In genomic region chr14:122754311-122754710, GRCm38 (mm10) we compare ENCODE assay signal across 23 mouse cellular contexts.
A peak's percentile ranks its signal among the peaks of the same experiment; 100 is the strongest.
DNase-seq lines count a peak whose midpoint lies in the region; ATAC-seq and TF ChIP-seq lines count a peak whose summit lies in the region.
"Had no signal": no experiment of that assay in that cellular context is flagged by ENCODE, and none has a peak within 500 bp of the region (broad histone marks: within the 10 kb centered on the region; RNA-seq: fewer than 3 reads in every experiment).

No protein-coding gene starts in this region.

- peak overlapping the region; percentile 12; the same call in 1 of the 2 replicates for H3K27ac ChIP-seq in layer of hippocampus, adult 2 months
- H3K27ac ChIP-seq: forebrain, embryonic 10.5 days; forebrain, embryonic 13.5 days; hindbrain, embryonic 13.5 days had no signal

- no peak for TF ChIP-seq CTCF in layer of hippocampus, adult 2 months (conservative IDR thresholded peaks at IDR 0.05)

- peak in 1 of 2 experiments; percentile 16 for DNase-seq in layer of hippocampus, adult 2 months (ENCODE audit: low spot score in 2 of 2)
- no peak for DNase-seq in layer of hippocampus, postnatal 25 days (ENCODE audit: extremely low spot score in 1 of 2, low spot score in 1 of 2)
- DNase-seq in left cerebral cortex, adult 18-20 months (ENCODE audit: low spot score in 2 of 2): peak; percentile 5 to 14
- no peak for DNase-seq in left cerebral cortex, postnatal 4 days
- DNase-seq in right cerebral cortex, adult 18-20 months: peak; percentile 55
- DNase-seq in right cerebral cortex, postnatal 4 days: no peak
- DNase-seq in telencephalon, adult 2 months (ENCODE audit: low read depth, low spot score): peak; percentile 80
- DNase-seq: adrenal gland, adult 2 months; adrenal gland, postnatal 14 days; cerebellum, adult 11-12 months; cerebellum, adult 8-10 months; cerebellum, postnatal 10 days; cerebellum, postnatal 36 days; gastrocnemius, postnatal 25 days; heart, postnatal 36 days had no signal

- H3K4me3 ChIP-seq in layer of hippocampus, adult 2 months: no peak overlapping the region
- H3K4me3 ChIP-seq: forebrain, embryonic 10.5 days; forebrain, embryonic 13.5 days; hindbrain, embryonic 10.5 days; hindbrain, embryonic 13.5 days had no signal

- no peak for ATAC-seq in granulocyte monocyte progenitor cell, adult 5-6 weeks (replicated peaks; ENCODE audit: poor library complexity, severe bottlenecking)
- ATAC-seq: CD4-positive, CD25-positive, alpha-beta regulatory T cell, adult 4 months; forebrain, embryonic 13.5 days; forebrain, embryonic 16.5 days; hindbrain, embryonic 16.5 days had no signal

- intact Hi-C loops in left cerebral cortex, postnatal 4 days (cut with DNase I): no loop called here

Comparison
In these comparisons a context has a peak if more than half of its experiments do, and no peak if none do; other contexts are left out.
1. DNase-seq: peak in left cerebral cortex, adult 18-20 months (2 of 2), right cerebral cortex, adult 18-20 months (single experiment) and telencephalon, adult 2 months (single experiment); none in layer of hippocampus, postnatal 25 days (0 of 2), left cerebral cortex, postnatal 4 days (single experiment) and right cerebral cortex, postnatal 4 days (single experiment).